Mouse (Mus musculus): ENCODE data around the gene Misp. TPM values are rescaled to one million over a fixed set of nuclear protein-coding genes. Genes with fewer than 3 reads are reported as not detected.
A peak's percentile ranks its signal among the peaks of the same experiment; 100 is the strongest.

Misp gene
- 0.91 TPM in 1 of 2 replicates, not detected in the other for polyA plus RNA-seq (2012; ENCODE audit: insufficient read depth, insufficient read length, missing spikeins)

GRCm38 (mm10) chr10:79820782-79821181 is at the start of gene Misp:
Gene Misp, plus strand, starts transcription at chr10:79820989.
- no peak within 1 kb of the TSS for H3K4me3 ChIP-seq (ENCODE audit: insufficient read depth, low read length)
- peaks cover 8% of the 10 kb centered on the region for H3K4me1 ChIP-seq (ENCODE audit: control insufficient read depth, insufficient read depth, low read length)
- H3K27ac ChIP-seq (ENCODE audit: insufficient read depth, low read depth, low read length) = no peak within 1 kb of the TSS
- no peak for TF ChIP-seq POLR2A (IDR thresholded peaks at IDR 0.05; ENCODE audit: borderline replicate concordance, low read depth, low read length)
- no peak for TF ChIP-seq CTCF (IDR thresholded peaks at IDR 0.05; ENCODE audit: low read depth, low read length)

- H3K4me1 ChIP-seq (ENCODE audit: control insufficient read depth, insufficient read depth, low read length) = peaks cover 3% of the 10 kb centered on the region; the same call in 1 of the 2 replicates
- TF ChIP-seq CTCF (IDR thresholded peaks at IDR 0.05; ENCODE audit: low read depth, low read length) (no peak), POLR2A (IDR thresholded peaks at IDR 0.05; ENCODE audit: borderline replicate concordance, low read depth, low read length) (no peak)
- H3K4me3 ChIP-seq (ENCODE audit: insufficient read depth, low read length) = no peak overlapping the region
- H3K27ac ChIP-seq (ENCODE audit: insufficient read depth, low read depth, low read length) = no peak overlapping the region
Measured at GRCm38 (mm10) chr10:79772320-79772719, 48.5 kb upstream of the Misp start.

- H3K4me1 ChIP-seq (ENCODE audit: control insufficient read depth, insufficient read depth, low read length) = no peaks in the 10 kb centered on the region
- no peak for TF ChIP-seq POLR2A (IDR thresholded peaks at IDR 0.05; ENCODE audit: borderline replicate concordance, low read depth, low read length)
- no peak for TF ChIP-seq CTCF (IDR thresholded peaks at IDR 0.05; ENCODE audit: low read depth, low read length)
- no peak overlapping the region for H3K4me3 ChIP-seq (ENCODE audit: insufficient read depth, low read length)
- H3K27ac ChIP-seq (ENCODE audit: insufficient read depth, low read depth, low read length) = no peak overlapping the region
Measured at GRCm38 (mm10) chr10:79773208-79773607, 47.6 kb upstream of the Misp start.

- no peak overlapping the region for H3K4me3 ChIP-seq (ENCODE audit: insufficient read depth, low read length)
- no peak overlapping the region for H3K27ac ChIP-seq (ENCODE audit: insufficient read depth, low read depth, low read length)
- H3K4me1 ChIP-seq (ENCODE audit: control insufficient read depth, insufficient read depth, low read length) = no peaks in the 10 kb centered on the region
- TF ChIP-seq POLR2A (IDR thresholded peaks at IDR 0.05; ENCODE audit: borderline replicate concordance, low read depth, low read length) (no peak), CTCF (IDR thresholded peaks at IDR 0.05; ENCODE audit: low read depth, low read length) (no peak)
Measured at GRCm38 (mm10) chr10:79774486-79775279, 46.1 kb upstream of the Misp start.

DNA sequence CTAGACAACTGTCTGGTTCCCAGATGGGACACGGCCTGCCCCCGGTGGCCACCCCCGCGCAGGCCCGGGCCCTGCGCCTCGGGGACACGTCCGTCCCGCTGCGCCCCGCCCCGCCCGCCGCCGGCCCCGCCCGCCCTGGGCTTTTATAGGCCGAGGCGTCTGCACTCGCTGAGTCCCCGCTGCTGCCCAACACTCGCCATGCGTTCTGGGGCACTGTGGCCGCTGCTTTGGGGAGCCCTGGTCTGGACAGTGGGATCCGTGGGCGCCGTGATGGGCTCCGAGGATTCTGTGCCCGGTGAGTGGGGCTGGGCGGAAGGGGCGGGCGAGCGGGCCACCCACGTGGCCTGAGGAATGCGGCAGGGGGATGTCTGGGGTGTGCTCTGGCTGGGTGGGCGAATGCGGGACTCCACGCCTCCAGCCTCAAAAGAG is 43.7 kb upstream of the Misp start, which contains the start of gene Fstl3:
TSS of gene Fstl3 (plus strand) at position 170 of the 429 bp plus-strand sequence.
- peak within 1 kb of the TSS; percentile 18; the same call in 1 of the 2 replicates for H3K4me3 ChIP-seq (ENCODE audit: insufficient read depth, low read length)
- H3K27ac ChIP-seq (ENCODE audit: insufficient read depth, low read depth, low read length) = no peak within 1 kb of the TSS
- TF ChIP-seq POLR2A (IDR thresholded peaks at IDR 0.05; ENCODE audit: borderline replicate concordance, low read depth, low read length) (no peak), CTCF (IDR thresholded peaks at IDR 0.05; ENCODE audit: low read depth, low read length) (no peak)
- peaks cover 5% of the 10 kb centered on the region for H3K4me1 ChIP-seq (ENCODE audit: control insufficient read depth, insufficient read depth, low read length)

DNA sequence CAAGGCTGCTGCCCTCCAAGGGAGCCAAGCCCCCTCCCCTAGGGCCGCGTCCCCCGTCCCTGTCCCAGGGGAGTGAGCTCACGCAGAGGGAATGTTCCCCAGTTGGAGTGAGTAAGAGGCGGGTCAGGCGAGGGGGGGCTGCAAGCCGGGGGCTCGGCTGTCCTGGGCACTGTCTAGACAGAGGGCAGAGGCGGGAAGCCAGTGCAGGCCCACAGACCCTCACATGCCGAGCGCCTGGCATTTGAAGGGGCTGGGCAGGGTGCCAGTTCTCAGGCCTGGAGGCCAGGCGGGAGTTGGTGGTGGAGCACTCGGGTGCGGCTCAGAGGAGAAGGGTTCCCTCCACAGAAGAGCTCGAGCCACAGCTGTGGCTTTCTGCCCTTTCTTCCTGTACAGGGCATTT is 42.8 kb upstream of the Misp start:
- Histone ChIP-seq H3K27ac (ENCODE audit: insufficient read depth, low read depth, low read length) (no peak overlapping the region), H3K4me3 (ENCODE audit: insufficient read depth, low read length) (no peak overlapping the region), H3K4me1 (ENCODE audit: control insufficient read depth, insufficient read depth, low read length) (peaks cover 5% of the 10 kb centered on the region)
- no peak for TF ChIP-seq CTCF (IDR thresholded peaks at IDR 0.05; ENCODE audit: low read depth, low read length)
- TF ChIP-seq POLR2A (IDR thresholded peaks at IDR 0.05; ENCODE audit: borderline replicate concordance, low read depth, low read length) = no peak

DNA sequence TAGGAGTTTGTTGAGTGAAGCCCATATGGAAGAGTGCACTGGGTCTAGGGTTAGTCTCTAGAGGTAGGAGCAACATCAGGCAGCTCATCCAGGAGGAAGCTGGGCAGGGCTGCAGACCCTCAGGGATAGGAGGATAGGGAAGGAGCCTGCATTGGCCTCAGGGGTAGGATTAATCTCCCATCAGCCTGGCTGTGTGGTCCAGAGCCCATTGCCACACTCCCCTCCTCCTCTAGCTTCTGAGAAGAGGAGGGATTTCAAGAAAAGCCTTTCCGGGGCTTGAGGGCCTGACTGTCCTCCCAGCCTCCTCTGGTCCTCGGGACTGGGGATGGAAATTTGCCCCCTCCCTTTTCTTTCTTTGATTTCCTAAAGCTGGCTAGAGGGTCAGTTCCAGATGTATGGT is 41.6 kb upstream of the Misp start:
- H3K27ac ChIP-seq (ENCODE audit: insufficient read depth, low read depth, low read length) = no peak overlapping the region
- H3K4me1 ChIP-seq (ENCODE audit: control insufficient read depth, insufficient read depth, low read length) = peaks cover 5% of the 10 kb centered on the region
- H3K4me3 ChIP-seq (ENCODE audit: insufficient read depth, low read length) = no peak overlapping the region
- TF ChIP-seq CTCF (IDR thresholded peaks at IDR 0.05; ENCODE audit: low read depth, low read length) (no peak), POLR2A (IDR thresholded peaks at IDR 0.05; ENCODE audit: borderline replicate concordance, low read depth, low read length) (no peak)

GRCm38 (mm10) chr10:79779784-79780663 is 40.8 kb upstream of the Misp start:
- Histone ChIP-seq H3K27ac (ENCODE audit: insufficient read depth, low read depth, low read length) (no peak overlapping the region), H3K4me3 (ENCODE audit: insufficient read depth, low read length) (peak overlapping the region; percentile 78), H3K4me1 (ENCODE audit: control insufficient read depth, insufficient read depth, low read length) (peaks cover 5% of the 10 kb centered on the region)
- no peak for TF ChIP-seq POLR2A (IDR thresholded peaks at IDR 0.05; ENCODE audit: borderline replicate concordance, low read depth, low read length)
- TF ChIP-seq CTCF (IDR thresholded peaks at IDR 0.05; ENCODE audit: low read depth, low read length) = peak; percentile 88

- peak overlapping the region; percentile 78 for H3K4me3 ChIP-seq (ENCODE audit: insufficient read depth, low read length)
- no peak for TF ChIP-seq CTCF (IDR thresholded peaks at IDR 0.05; ENCODE audit: low read depth, low read length)
- peaks cover 5% of the 10 kb centered on the region for H3K4me1 ChIP-seq (ENCODE audit: control insufficient read depth, insufficient read depth, low read length)
- H3K27ac ChIP-seq (ENCODE audit: insufficient read depth, low read depth, low read length) = no peak overlapping the region
Measured at GRCm38 (mm10) chr10:79780664-79781015, 40.1 kb upstream of the Misp start.

All from bone marrow macrophage, adult 2 months (primary cell).